Mouse (Mus musculus) liver, embryonic 14 days (tissue): ENCODE measurements around the gene Olfr170. TPM values are rescaled to one million over a fixed set of nuclear protein-coding genes. Genes with fewer than 3 reads are reported as not detected.

ENCODE experiments used
- polyA plus RNA-seq: library from polyadenylated mRNA; depleted of rRNA; stranded (reverse); fragments of >200 nt; gene quantifications from 2 replicates; pipeline ENCODE4 v1.2.3, GENCODE M21; 2012; rRNA removed

The Olfr170 gene
- polyA plus RNA-seq = not detected in 2 replicates

GRCm38 (mm10) chr16:19611782-19612181, at the start of gene Olfr170:
TSS of gene Olfr170 (minus strand) at chr16:19611882.

GRCm38 (mm10) chr16:19629816-19630215, 18.1 kb upstream of the Olfr170 start, which contains the start of gene Olfr171:
TSS of gene Olfr171 (minus strand) at chr16:19629916.

DNA sequence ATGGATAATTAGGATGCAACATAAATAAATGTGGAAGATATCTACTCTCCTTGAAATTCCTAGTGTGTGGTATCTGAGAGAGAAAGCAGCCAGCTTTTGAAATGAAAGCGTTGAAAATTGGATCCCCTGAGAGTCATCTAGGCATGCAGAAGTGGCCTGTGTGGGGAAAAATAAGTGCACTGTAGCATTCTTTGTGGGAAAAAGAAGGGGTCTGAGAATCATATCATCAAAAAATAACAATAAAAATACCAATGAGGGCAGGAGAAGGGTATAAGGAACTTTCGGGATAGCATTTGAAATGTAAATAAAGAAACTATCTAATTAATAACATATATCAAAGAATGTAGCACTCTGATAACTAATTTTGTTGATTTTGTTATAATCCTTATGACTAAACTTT, 40.0 kb downstream of the Olfr170 start, which contains the start of gene Olfr169:
TSS of gene Olfr169 (minus strand) at position 101 of the 400 bp plus-strand sequence.

Other genes starting within 250 kb of the Olfr170 start
- gene Olfr165, start 188.7 kb downstream of the Olfr170 start, polyA plus RNA-seq = not detected in 2 replicates
- not detected in 2 replicates for gene Olfr166, start 128.2 kb downstream of the Olfr170 start, polyA plus RNA-seq
- not detected in 2 replicates for gene Olfr167, start 89.6 kb downstream of the Olfr170 start, polyA plus RNA-seq
- gene Olfr168, start 76.3 kb downstream of the Olfr170 start, polyA plus RNA-seq = not detected in 2 replicates
- gene Olfr169, start 40.1 kb downstream of the Olfr170 start, polyA plus RNA-seq = not detected in 2 replicates
- not detected in 2 replicates for gene Olfr171, start 18.0 kb upstream of the Olfr170 start, polyA plus RNA-seq
- not detected in 2 replicates for gene Lamp3, start 94.5 kb upstream of the Olfr170 start, polyA plus RNA-seq
- gene B3gnt5, start 148.3 kb upstream of the Olfr170 start, polyA plus RNA-seq = 0.10 and 0.17 TPM in 2 replicates